Mouse (Mus musculus): Measurements from ENCODE around the gene Zbtb37. TPM values are rescaled to one million over a fixed set of nuclear protein-coding genes. Genes with fewer than 3 reads are reported as not detected.

Zbtb37 gene
- polyA plus RNA-seq, 1 experiment from 2014 or later: 8.3 TPM

Other genes with a start within 250 kb of the Zbtb37 start
- 17.3 and 18.8 TPM in 2 replicates for gene Rabgap1l, start 241.6 kb downstream of the Zbtb37 start, polyA plus RNA-seq (2015; fragmentation: Nextera tagmentation; extraction: Ambion mirVana)
- 7.5 and 8.0 TPM in 2 replicates for gene Rc3h1, start 128.4 kb downstream of the Zbtb37 start, polyA plus RNA-seq (2015; fragmentation: Nextera tagmentation; extraction: Ambion mirVana)
- gene Serpinc1, start 56.3 kb downstream of the Zbtb37 start, polyA plus RNA-seq (2015; fragmentation: Nextera tagmentation; extraction: Ambion mirVana): 7.0 and 11.8 TPM in 2 replicates
- gene Dars2, start 35.8 kb upstream of the Zbtb37 start, polyA plus RNA-seq (2015; fragmentation: Nextera tagmentation; extraction: Ambion mirVana): 44.9 and 46.9 TPM in 2 replicates
- 23.9 and 27.5 TPM in 2 replicates for gene Cenpl, start 35.9 kb upstream of the Zbtb37 start, polyA plus RNA-seq (2015; fragmentation: Nextera tagmentation; extraction: Ambion mirVana)
- gene Klhl20, start 96.7 kb upstream of the Zbtb37 start, polyA plus RNA-seq (2015; fragmentation: Nextera tagmentation; extraction: Ambion mirVana): 11.4 and 12.0 TPM in 2 replicates
- 0.74 and 1.1 TPM in 2 replicates for gene Ankrd45, start 107.8 kb upstream of the Zbtb37 start, polyA plus RNA-seq (2015; fragmentation: Nextera tagmentation; extraction: Ambion mirVana)
- not detected in 2 replicates for gene Tex50, start 124.5 kb upstream of the Zbtb37 start, polyA plus RNA-seq (2015; fragmentation: Nextera tagmentation; extraction: Ambion mirVana)
- gene Prdx6, start 216.4 kb upstream of the Zbtb37 start, polyA plus RNA-seq (2015; fragmentation: Nextera tagmentation; extraction: Ambion mirVana): 484 and 495 TPM in 2 replicates